Mouse (Mus musculus) adrenal gland, adult 2 months (tissue): ENCODE measurements at regions not wholly inside any gene's neighbourhood (a gene's known extent, or its start where the extent isn't known, plus 50 kb on each side); places are given as distances from the start of the nearest gene placed in this dataset.
A peak's percentile ranks its signal among the peaks of the same experiment; 100 is the strongest.
"Not testable (repeated sequence)": the region's sequence is repeated elsewhere in the genome, so short reads cannot be mapped to it uniquely, and the experiment has no call there.

Experiments
- DNase-seq: peaks from one replicate; pipeline ENCODE4 v3.0.0; 2021

- DNase-seq = peak; percentile 91
Measured at GRCm38 (mm10) chr7:70300516-70300915, 66.0 kb downstream of the Nr2f2 start.

GRCm38 (mm10) chr7:70291431-70291830, 75.1 kb downstream of the Nr2f2 start:
- no peak for DNase-seq

DNA sequence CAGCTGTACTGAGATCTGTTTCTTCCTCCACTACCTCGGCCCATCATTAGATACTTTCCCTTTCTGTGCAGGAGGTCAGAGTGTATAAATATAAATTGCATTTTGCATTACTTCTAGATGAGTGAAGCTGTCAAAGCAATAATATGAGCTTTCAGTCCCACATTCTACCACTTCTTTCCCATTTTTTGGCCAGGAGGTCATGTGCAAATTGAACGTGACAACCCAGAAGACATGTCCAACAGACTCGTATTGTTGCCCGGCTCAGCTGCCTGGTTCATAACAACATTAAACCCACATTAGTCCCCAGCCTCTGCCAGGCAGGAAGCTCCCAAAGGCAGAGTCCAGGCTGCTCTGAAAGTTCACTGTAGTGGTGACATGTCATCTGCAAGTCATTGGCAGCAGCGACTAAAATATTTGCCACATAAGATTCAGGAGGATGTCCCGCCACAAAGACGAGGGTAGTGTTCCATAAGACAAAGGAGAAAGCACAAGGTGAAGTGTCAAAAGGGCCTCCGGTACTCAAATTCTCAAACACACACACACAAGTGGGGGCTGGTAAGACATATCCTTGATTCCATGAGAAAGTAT, 75.7 kb downstream of the Nr2f2 start:
- DNase-seq = no peak

- DNase-seq = no peak
Measured at GRCm38 (mm10) chr7:70290277-70290676, 76.3 kb downstream of the Nr2f2 start.

DNA sequence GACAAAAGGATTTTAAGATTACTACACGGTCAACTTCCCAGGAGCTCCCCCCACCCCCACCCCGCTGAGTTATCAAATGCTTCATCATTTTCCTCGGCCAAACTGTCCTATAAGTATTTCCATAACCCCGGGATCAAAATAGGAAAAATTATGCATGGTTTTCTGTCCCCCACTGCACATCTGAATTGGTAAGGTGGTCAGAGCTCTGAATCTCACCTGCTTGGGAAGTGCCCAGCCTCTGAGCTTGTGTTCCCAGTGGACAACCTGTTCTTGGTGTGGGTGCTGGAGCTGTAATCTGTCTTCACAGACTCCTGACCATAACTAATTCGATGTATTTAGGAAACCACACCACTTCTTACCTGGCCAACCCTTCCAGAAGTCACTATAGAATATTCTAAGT, 77.9 kb downstream of the Nr2f2 start:
- no peak for DNase-seq

- DNase-seq = peak; percentile 32
Measured at GRCm38 (mm10) chr7:70287891-70288421, 78.6 kb downstream of the Nr2f2 start.

DNA sequence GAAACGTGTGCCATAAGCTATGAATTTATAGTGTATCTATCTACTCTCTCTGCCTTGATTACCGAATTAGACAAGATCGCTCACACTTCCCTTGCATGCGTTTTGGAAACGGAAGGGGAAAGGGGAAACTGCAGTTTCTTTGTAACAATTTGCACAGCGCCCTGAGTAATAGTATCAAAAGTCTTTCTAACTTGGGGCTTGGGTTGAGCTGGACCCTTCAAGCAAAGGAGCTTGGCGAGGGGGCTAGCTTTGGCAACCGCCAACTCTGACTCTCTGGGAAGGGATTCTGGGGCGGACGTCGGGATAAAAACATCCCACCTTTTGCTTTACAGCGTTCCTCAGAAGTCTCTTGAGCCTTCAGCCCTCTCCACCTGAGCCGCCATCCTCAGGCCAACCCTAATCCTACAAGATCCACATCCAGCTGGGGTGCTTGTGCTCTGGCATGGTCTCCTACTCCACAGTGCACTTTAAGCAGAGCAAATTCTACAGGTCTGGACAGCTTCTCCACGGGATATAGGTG, 79.6 kb downstream of the Nr2f2 start:
- DNase-seq = no peak

- no peak for DNase-seq
Measured at GRCm38 (mm10) chr7:70285344-70285743, 81.2 kb downstream of the Nr2f2 start.

DNA sequence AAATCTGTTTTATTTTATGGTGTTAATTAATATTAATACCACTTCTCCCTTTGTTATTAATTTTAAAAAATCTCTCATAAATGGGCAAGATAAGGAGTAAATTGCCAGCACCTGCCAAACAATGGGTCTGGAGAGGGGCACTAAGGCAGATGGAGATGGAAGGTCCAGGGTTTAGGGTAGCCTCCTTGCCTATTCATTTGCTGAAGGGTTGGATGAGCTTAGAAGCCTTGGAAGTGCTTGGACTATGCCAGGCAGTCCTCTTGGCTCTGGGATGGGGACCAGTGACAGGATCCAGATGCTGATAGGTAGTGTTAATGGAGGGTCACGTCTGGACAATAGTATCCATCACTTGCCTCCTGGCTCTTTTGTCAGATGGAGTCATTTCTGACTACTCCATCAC, 82.7 kb downstream of the Nr2f2 start:
- DNase-seq = no peak

- DNase-seq = no peak
Measured at GRCm38 (mm10) chr7:70283166-70283565, 83.4 kb downstream of the Nr2f2 start.

GRCm38 (mm10) chr7:70281891-70282515, 84.5 kb downstream of the Nr2f2 start:
- DNase-seq = no peak

- peak; percentile 26 for DNase-seq
Measured at GRCm38 (mm10) chr7:70281381-70281750, 85.2 kb downstream of the Nr2f2 start.

DNA sequence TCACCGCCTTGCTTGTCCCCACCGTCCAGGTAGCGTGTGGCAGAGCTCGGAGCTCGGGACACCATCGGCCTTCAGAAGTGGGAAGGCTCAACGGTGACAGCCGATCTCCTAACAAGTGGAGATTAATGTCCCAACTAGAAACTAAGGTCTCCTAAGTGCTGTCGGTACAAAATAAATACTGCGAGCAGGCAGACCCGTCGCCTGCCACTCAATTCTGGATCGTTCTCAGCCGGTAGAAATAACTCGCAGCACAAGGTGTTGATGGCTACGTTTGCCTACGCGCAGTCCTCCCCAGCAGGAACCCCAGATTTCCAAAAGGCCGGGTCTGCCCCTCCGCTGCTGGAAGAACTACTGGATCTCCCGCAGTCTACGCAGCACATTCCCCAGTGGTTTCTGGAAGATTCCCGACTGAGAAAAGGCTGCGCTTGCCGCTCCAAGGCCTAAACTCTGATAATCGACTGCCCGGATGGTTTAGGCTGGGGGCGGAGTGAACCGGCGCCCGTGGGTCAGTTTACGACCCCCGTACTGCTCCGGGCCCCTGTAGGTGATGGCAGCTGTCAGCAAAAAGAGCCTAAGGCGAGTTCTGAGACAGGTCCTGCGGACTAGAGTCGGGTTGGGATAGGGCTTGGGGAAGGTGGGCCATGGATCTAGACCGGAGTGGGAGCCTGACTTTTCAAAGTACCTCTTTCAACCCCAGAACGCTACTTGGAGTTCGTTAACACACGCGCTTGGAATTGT, 85.7 kb downstream of the Nr2f2 start:
- peak; percentile 51 for DNase-seq

GRCm38 (mm10) chr7:70279927-70280642, 86.5 kb downstream of the Nr2f2 start:
- DNase-seq = peak; percentile 46

DNA sequence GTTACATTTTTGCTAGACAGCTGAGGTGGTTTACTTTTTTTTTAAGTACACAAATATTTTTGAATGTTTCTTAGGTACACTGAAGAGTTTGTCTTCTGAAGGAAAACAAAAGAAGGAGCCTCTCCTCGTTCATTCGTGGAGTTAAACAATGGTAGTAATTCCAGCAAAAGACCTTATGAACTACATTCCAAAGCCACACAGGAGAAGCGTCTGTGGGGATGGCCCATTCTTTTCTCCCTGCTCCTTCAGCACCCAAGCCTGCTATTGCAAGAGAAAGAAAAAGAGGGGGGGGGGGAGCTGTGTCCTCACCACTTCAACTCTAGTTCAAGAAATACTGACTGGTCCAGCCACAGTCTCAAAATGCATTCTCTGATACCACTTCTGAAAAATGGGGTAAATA, 87.4 kb downstream of the Nr2f2 start:
- DNase-seq = no peak

- no peak for DNase-seq
Measured at GRCm38 (mm10) chr7:70276078-70276477, 90.5 kb downstream of the Nr2f2 start.

GRCm38 (mm10) chr7:70274312-70274711, 92.2 kb downstream of the Nr2f2 start:
- no peak for DNase-seq

DNA sequence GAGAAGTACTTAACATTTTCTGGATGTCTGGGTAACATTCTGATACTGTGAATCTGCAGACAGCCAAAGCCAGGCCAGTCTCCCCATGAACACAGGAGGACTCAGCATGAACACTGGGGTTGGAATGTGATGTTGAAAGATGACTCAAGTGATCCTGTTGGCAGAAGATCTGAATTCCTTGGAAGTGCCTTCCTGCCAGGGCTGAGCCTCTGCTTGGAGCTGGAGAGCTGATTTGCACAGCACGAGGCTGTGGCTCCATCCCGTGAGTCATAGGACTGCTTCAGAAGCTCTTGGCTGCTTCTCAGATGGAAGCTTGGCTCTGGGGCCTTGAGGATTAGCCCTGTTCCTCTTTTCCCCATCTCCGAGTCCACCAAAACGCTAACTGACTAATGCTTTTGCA, 99.5 kb downstream of the Nr2f2 start:
- peak; percentile 87 for DNase-seq

DNA sequence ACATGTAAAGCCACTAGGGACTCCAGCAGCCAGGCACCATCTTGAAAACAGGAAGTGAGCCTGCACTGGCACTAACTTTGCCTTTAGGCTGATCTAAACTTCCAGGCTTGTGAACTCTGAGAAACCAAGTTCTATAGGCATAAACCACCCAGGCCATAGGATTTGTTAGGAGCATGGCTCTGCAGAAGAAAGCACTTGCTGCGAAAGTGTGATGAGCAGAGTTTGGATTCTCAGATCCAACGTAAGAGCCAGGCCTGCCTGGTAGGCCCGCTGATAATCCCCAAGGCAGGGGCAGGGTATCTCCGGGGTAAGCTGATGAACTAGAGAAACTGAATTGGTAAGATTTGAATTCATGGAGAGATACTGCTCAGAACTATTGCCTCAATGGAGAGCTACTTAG, 109.7 kb downstream of the Nr2f2 start:
- DNase-seq = no peak

- no peak for DNase-seq
Measured at GRCm38 (mm10) chr7:70255072-70255471, 111.5 kb downstream of the Nr2f2 start.

GRCm38 (mm10) chr7:70253275-70253674, 113.3 kb downstream of the Nr2f2 start:
- DNase-seq = no peak

DNA sequence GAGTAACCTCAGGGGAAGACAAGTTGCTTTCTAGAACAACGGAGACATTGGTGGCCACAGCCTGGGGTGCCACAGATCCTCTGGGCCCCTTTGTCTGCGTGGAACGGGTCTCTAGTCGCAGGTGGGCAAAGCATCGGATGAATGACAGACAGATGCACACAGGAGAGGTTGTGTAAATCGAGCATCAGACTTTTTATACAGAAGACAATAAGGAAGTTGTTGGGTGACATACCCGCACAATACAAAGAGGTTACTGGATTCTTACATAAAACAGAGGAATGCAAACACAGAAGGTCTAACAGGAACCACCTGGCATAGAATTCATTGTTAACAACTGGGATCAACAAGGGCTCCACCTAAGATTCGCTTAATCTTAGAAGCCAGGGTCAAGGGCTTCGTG, 127.5 kb downstream of the Nr2f2 start:
- not testable (repeated sequence) for DNase-seq
